Mouse (Mus musculus) neutrophil, adult 5-6 weeks (primary cell): Measurements from ENCODE around the gene Hnrnph1. TPM values are rescaled to one million over a fixed set of nuclear protein-coding genes. Genes with fewer than 3 reads are reported as not detected.
"Not testable (repeated sequence)": the region's sequence is repeated elsewhere in the genome, so short reads cannot be mapped to it uniquely, and the experiment has no call there.

Experiments used
- ATAC-seq: fragments of 151-379, 151-347 bp; 2 replicates; pipeline ENCODE4 v1.8.0; 2017; ENCODE audit warnings: mild to moderate bottlenecking, moderate TSS enrichment; ENCODE audit not compliant: insufficient number of reproducible peaks, poor library complexity, low FRiP score, severe bottlenecking; ENCODE audit errors: extremely low read depth
- total RNA-seq: library from RNA; stranded (forward); fragments of 200-1000 nt; gene quantifications from 2 replicates; pipeline ENCODE4 v1.2.3, GENCODE M21; 2017

Hnrnph1 gene
- 1,028 and 1,146 TPM in 2 replicates for total RNA-seq

DNA sequence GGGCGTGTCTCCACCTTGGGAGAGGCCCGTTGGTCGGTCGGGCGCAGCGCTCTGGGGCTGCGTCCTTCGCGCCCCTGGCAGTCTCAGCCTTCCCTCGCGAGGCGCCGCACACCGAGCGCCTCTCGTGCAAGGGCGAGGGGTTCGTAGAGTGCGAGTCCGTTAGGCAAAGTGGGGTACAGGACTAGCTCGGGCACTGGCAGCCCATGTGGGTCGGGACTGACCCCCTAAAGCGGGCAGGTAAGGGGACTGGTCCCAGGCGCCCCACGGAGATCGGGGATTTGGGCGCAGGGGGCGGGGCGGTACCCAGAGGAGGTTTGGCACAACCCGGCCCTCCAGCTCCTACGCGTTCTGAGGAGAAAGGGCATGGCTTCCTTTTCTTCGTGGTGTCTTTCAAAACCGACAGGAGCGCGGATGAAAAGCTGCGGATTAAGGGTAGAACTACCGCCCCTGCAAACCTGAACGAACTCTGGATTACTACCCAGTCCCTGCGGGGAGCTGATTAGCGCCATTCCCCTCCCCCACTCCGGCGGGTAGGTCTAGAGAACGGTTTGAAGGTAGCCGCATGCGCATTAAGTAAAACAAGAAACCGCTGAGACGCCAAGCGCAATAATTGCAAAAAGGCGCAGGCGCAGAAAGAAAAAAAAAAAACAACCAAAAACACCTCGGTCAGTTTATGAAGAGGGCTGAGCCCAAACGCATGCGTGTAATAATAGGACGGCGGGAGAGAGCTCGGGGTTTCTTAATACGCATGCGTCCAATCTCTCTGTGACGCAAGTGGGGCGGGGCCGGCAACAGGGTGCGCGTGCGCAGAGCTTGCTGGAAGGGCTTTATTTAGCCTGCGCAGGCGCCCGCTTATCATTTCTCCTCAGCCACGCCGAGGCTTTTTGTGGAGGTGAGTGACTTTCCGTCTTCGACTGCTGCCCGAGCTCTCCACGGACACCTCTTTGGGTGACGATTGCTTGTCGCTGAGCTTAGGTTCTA, at the start of gene Hnrnph1:
TSS of gene Hnrnph1 (plus strand) at position 80 of the 981 bp plus-strand sequence.
- ATAC-seq, result peak; percentile 81

- no peak for ATAC-seq
Measured at GRCm38 (mm10) chr11:50328075-50328625, 48.6 kb upstream of the Hnrnph1 start.

GRCm38 (mm10) chr11:50329378-50329777, 47.4 kb upstream of the Hnrnph1 start:
- no peak for ATAC-seq

- ATAC-seq, result no peak
Measured at GRCm38 (mm10) chr11:50333181-50333580, 43.6 kb upstream of the Hnrnph1 start.

- ATAC-seq, result no peak
Measured at GRCm38 (mm10) chr11:50336126-50336525, 40.7 kb upstream of the Hnrnph1 start.

DNA sequence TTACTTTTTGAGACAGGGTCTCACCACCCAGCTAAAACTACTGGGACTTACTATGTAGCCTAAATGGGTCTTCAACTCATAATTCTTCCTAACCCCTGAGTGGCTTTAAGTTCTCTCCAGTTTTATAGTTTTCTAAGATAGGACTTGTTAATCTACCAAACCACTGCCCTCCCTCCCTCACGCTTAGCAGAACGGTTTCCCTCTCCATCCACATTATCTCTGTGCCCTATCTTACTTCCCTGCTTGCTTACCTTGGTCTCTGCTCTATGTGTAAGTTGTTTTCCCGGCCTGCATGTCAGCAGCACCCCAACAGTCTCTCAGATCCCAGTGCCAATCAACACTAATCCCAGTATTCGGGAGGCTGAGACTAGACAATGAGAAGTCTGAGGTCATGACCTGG, 39.9 kb upstream of the Hnrnph1 start:
- ATAC-seq, result no peak

- ATAC-seq, result no peak
Measured at GRCm38 (mm10) chr11:50345486-50345885, 31.3 kb upstream of the Hnrnph1 start.

DNA sequence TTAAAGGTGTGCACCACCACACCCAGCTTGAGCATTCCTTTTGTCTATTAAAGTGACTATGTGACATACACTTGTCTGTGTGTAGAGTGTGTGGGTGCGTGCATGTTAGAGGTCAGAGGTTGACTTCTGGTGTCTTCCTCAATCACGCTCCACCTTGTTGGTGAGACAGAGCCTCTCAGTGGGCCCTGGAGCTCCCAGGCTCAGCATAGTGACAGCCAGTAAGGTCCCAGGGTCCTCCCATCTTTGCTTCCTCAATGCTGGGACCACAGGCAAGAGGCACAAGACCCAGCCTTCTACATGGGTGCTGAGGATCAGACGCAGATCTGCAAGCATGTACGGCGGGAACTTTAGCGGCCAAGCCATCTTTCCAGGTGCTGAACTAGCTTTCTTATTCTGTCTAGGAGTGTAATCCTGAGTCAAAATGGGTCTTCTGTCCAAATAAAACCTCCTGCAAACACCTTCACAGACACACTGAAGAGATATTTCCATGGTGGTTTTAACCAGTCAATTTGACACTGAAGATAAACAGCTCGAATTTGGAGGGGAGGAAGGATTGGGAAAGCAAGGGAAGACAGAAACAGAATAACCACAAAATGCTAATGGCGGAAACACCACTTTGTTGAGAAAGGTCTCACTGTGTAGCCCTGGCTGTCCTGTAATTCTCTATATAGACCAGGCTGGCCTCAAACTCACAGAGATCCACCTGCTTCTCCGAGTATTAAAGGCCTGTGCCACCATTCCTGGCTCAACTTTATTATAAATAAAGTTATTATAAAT, 30.3 kb upstream of the Hnrnph1 start:
- no peak for ATAC-seq

GRCm38 (mm10) chr11:50352177-50352576, 24.6 kb upstream of the Hnrnph1 start:
- no peak for ATAC-seq

GRCm38 (mm10) chr11:50354162-50354561, 22.6 kb upstream of the Hnrnph1 start, which contains the start of gene Cby3:
Gene Cby3 (plus strand): TSS chr11:50354462.
- ATAC-seq, result no peak

DNA sequence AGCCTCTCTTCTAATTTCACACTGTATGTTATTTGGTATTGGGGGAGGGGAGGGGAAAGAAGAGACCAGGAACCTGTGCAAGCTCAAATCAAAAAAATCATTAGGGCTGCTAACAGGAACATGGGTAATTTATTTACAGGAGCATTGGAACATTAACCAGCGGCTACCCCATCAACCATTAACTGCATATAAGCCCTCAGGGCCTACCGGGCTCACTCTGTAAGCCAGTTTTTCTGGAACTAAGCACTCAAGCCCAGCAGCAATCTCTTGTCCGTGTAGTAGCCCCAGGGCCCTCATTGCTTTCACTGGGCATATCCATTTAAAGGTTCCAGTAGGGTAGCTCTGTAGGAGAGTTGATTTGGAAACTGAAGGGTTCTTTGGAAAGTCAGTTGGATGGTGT, 21.9 kb upstream of the Hnrnph1 start:
- ATAC-seq, result no peak

- no peak for ATAC-seq
Measured at GRCm38 (mm10) chr11:50355395-50355794, 21.4 kb upstream of the Hnrnph1 start.

GRCm38 (mm10) chr11:50358950-50359861, 17.6 kb upstream of the Hnrnph1 start:
- ATAC-seq, result no peak

GRCm38 (mm10) chr11:50361282-50361681, 15.5 kb upstream of the Hnrnph1 start:
- ATAC-seq, result not testable (repeated sequence)

- peak; percentile 92 for ATAC-seq
Measured at GRCm38 (mm10) chr11:50364548-50364947, 12.2 kb upstream of the Hnrnph1 start.

- ATAC-seq, result no peak
Measured at GRCm38 (mm10) chr11:50365322-50365721, 11.5 kb upstream of the Hnrnph1 start.

DNA sequence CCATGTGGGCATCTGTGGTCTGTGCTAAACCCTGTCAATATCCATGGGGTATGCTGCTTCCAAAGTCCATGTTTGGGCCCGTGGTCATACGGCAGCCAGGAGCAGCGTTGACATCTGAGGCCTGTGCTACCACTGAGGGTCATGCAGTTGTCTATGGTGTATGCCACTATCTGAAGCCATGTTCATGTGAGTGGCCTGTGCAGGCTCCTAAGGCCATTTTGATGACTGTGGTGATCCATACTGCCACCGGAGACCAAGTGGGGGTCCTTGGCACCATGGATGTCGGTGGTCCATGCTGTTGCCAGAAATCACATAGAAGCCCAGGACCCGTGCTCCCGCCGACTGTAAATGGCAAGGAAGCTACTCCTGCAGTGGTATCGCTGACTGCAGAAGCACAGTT, 9.3 kb upstream of the Hnrnph1 start:
- ATAC-seq, result no peak

GRCm38 (mm10) chr11:50369360-50369911, 7.4 kb upstream of the Hnrnph1 start:
- no peak for ATAC-seq
